Comparison of ENCODE assay signal across 24 mouse cellular contexts in genomic region chr2:170253681-170254440, GRCm38 (mm10).
DNase-seq lines count a peak whose midpoint lies in the region; ATAC-seq and TF ChIP-seq lines count a peak whose summit lies in the region.
"Had no signal": no experiment of that assay in that cellular context is flagged by ENCODE, and none has a peak within 500 bp of the region (broad histone marks: within the 10 kb centered on the region; RNA-seq: fewer than 3 reads in every experiment).

No protein-coding gene starts in this region.

- no peaks in the 10 kb centered on the region for H3K36me3 ChIP-seq in lung, embryonic 14.5 days (ENCODE audit: insufficient read depth)
- H3K36me3 ChIP-seq in CH12.LX (replicated peaks in 1 of 2; ENCODE audit: control insufficient read depth in 1 of 2, insufficient read depth in 1 of 2, low read length in 1 of 2) = peaks cover 0 to 3% of the 10 kb centered on the region in 2 experiments
- H3K36me3 ChIP-seq: heart, embryonic 15.5 days; limb, embryonic 12.5 days; midbrain, embryonic 13.5 days had no signal

- H3K9ac ChIP-seq in lung, embryonic 14.5 days = no peak overlapping the region
- H3K9ac ChIP-seq in CH12.LX (ENCODE audit: insufficient read depth, low read depth) = no peak overlapping the region
- H3K9ac ChIP-seq: forebrain, postnatal 0 days; heart, embryonic 15.5 days; limb, embryonic 12.5 days; liver, embryonic 14.5 days; midbrain, embryonic 13.5 days had no signal

- no peak for TF ChIP-seq POLR2A in lung, adult 2 months (IDR thresholded peaks at IDR 0.05; ENCODE audit: borderline replicate concordance, extremely low read depth, low read depth, low read length)
- 0 out of 2 replicates have a peak, but pooled peaks have one; percentile 19 for TF ChIP-seq POLR2A in CH12.LX (IDR thresholded peaks at IDR 0.05; ENCODE audit: low read depth, low read length)

- H3K9me3 ChIP-seq in lung, embryonic 14.5 days (ENCODE audit: low read depth, low read length) = no peaks in the 10 kb centered on the region
- peaks cover 6% of the 10 kb centered on the region for H3K9me3 ChIP-seq in CH12.LX (replicated peaks; ENCODE audit: low read length)
- H3K9me3 ChIP-seq: heart, embryonic 15.5 days; limb, embryonic 12.5 days; midbrain, embryonic 13.5 days had no signal

- H3K27me3 ChIP-seq in lung, embryonic 14.5 days (ENCODE audit: insufficient read depth, low read length) = no peaks in the 10 kb centered on the region
- no peaks in the 10 kb centered on the region for H3K27me3 ChIP-seq in CH12.LX (replicated peaks)
- H3K27me3 ChIP-seq: heart, embryonic 15.5 days; limb, embryonic 12.5 days; midbrain, embryonic 13.5 days; Patski had no signal

- no peak for TF ChIP-seq CTCF in lung, embryonic 14.5 days (IDR thresholded peaks at IDR 0.05; ENCODE audit: low read depth)
- TF ChIP-seq CTCF in lung, adult 2 months (IDR thresholded peaks at IDR 0.05; ENCODE audit: insufficient read depth, low read length) = no peak
- no peak for TF ChIP-seq CTCF in CH12.LX (conservative IDR thresholded peaks at IDR 0.05 in 1 of 2, IDR thresholded peaks at IDR 0.05 in 1 of 2; ENCODE audit: low read depth in 2 of 2, low read length in 2 of 2)

- TF ChIP-seq RAD21 in CH12.LX (IDR thresholded peaks at IDR 0.05; ENCODE audit: low read depth, low read length) = no peak

- no peak overlapping the region for H3K27ac ChIP-seq in lung, embryonic 14.5 days (ENCODE audit: low read depth)
- H3K27ac ChIP-seq in CH12.LX (ENCODE audit: insufficient read depth, low read depth) = peak overlapping the region; percentile 37
- H3K27ac ChIP-seq: gastrocnemius, adult 2 months; heart, adult 2 months; left cerebral cortex, adult 2 months; limb, embryonic 12.5 days; liver, embryonic 14.5 days; midbrain, embryonic 13.5 days had no signal

- TF ChIP-seq EP300 in CH12.LX (IDR thresholded peaks at IDR 0.05; ENCODE audit: low read length) = 0 out of 2 replicates have a peak, but pooled peaks have one; percentile 26

- DNase-seq in adrenal gland, postnatal 14 days = peak; percentile 22
- DNase-seq in adrenal gland, postnatal 25 days = no peak
- DNase-seq in lung, embryonic 14.5 days = peak; percentile 28
- no peak for DNase-seq in lung, adult 2 months
- peak; percentile 68 for DNase-seq in CH12.LX (ENCODE audit: extremely low read depth)
- DNase-seq in left cerebral cortex, postnatal 10 days (ENCODE audit: extremely low spot score in 1 of 2, low spot score in 2 of 2) = no peak
- DNase-seq in lung, postnatal 4 days = no peak
- DNase-seq: cerebellum, adult 18-20 months; forebrain, postnatal 0 days; gastrocnemius, adult 2 months; heart, adult 2 months; kidney, adult 9 months; lung, postnatal 36 days; retina, postnatal 1 day; thymus, postnatal 4 days had no signal

- H3K4me3 ChIP-seq in lung, embryonic 14.5 days (ENCODE audit: low read depth, low read length) = no peak overlapping the region
- no peak overlapping the region for H3K4me3 ChIP-seq in lung, adult 2 months (replicated peaks; ENCODE audit: extremely low read depth, low read depth, low read length)
- no peak overlapping the region for H3K4me3 ChIP-seq in CH12.LX (replicated peaks in 1 of 3; ENCODE audit: low read depth in 2 of 3, low read length in 2 of 3, poor library complexity in 1 of 3)
- H3K4me3 ChIP-seq: erythroblast, embryonic 14.5 days; gastrocnemius, adult 2 months; heart, adult 2 months; heart, embryonic 15.5 days; left cerebral cortex, adult 2 months; limb, embryonic 12.5 days; midbrain, embryonic 13.5 days had no signal

- dilution Hi-C loops in CH12.LX (cut with MboI; ENCODE audit: extremely low pct_ligation_motif_present, extremely low pct_unique_long_range_greater_than_20kb, low sequenced_read_pairs) = no loop called here

- H3K4me2 ChIP-seq in lung, embryonic 14.5 days = no peak overlapping the region
- no peak overlapping the region for H3K4me2 ChIP-seq in CH12.LX (ENCODE audit: insufficient read depth, low read depth, poor library complexity, severe bottlenecking)
- H3K4me2 ChIP-seq: heart, embryonic 15.5 days; limb, embryonic 12.5 days; midbrain, embryonic 13.5 days had no signal

- H3K4me1 ChIP-seq in lung, embryonic 14.5 days (ENCODE audit: insufficient read depth) = no peaks in the 10 kb centered on the region; the same call in 1 of the 2 replicates
- 0 out of 2 replicates have a peak, but pooled peaks cover 2% of the 10 kb centered on the region for H3K4me1 ChIP-seq in lung, adult 2 months (ENCODE audit: control insufficient read depth, insufficient read depth, low read length)
- peaks cover 18 to 38% of the 10 kb centered on the region in 2 experiments for H3K4me1 ChIP-seq in CH12.LX (ENCODE audit: control insufficient read depth in 1 of 2, insufficient read depth in 2 of 2)
- H3K4me1 ChIP-seq: heart, embryonic 15.5 days; limb, embryonic 12.5 days had no signal

- in situ Hi-C loops in CH12.LX (cut with MboI; ENCODE audit: low pct_ligation_motif_present, low pct_unique_long_range_greater_than_20kb, low sequenced_read_pairs) = loop anchor here (5.0 to 25.0 kb wide), 2 partner anchors 88 to 258 kb away; no protein-coding TSS in a partner anchor

- WGBS in lung, embryonic 14.5 days = 64% methylated on average over 9 of the region's 9 CpGs
- 55% methylated on average over 9 of the region's 9 CpGs for WGBS in lung, adult 2 months

- intact Hi-C loops in left cerebral cortex, postnatal 10 days (cut with DNase I) = no loop called here

- no peaks in the 10 kb centered on the region for H3K79me2 ChIP-seq in CH12.LX (replicated peaks; ENCODE audit: control insufficient read depth, extremely low read depth, insufficient read depth, poor library complexity, severe bottlenecking)

- no peak for ATAC-seq in lung, embryonic 14.5 days (ENCODE audit: insufficient read depth)
- peak; percentile 7; the same call in 1 of the 2 replicates for ATAC-seq in megakaryocyte progenitor cell, adult 5-6 weeks (replicated peaks; ENCODE audit: poor library complexity)
- ATAC-seq: activated CD4-positive, CD25-positive, alpha-beta regulatory T cell, adult 4 months; forebrain, postnatal 0 days; midbrain, embryonic 13.5 days; Patski had no signal

TF ChIP-seq in CH12.LX, 34 proteins besides CTCF, POLR2A, EP300 and RAD21:
- TF ChIP-seq TBP (conservative IDR thresholded peaks at IDR 0.05; ENCODE audit: low read depth, low read length) = 0 out of 2 replicates have a peak, but pooled peaks have one; percentile 47
- TF ChIP-seq BHLHE40 (IDR thresholded peaks at IDR 0.05; ENCODE audit: low read depth, low read length) = 0 out of 2 replicates have a peak, but pooled peaks have one; percentile 4
- TF ChIP-seq ZC3H11A (IDR thresholded peaks at IDR 0.05; ENCODE audit: low read depth, low read length) = no peak
- TF ChIP-seq JUN (IDR thresholded peaks at IDR 0.05; ENCODE audit: insufficient read depth, low read depth, low read length) = no peak
- TF ChIP-seq NELFE (IDR thresholded peaks at IDR 0.05; ENCODE audit: low read depth, low read length) = no peak
- TF ChIP-seq ZNF384 (IDR thresholded peaks at IDR 0.05; ENCODE audit: low read depth, low read length) = 0 out of 2 replicates have a peak, but pooled peaks have one; percentile 41
- TF ChIP-seq HCFC1 (IDR thresholded peaks at IDR 0.05; ENCODE audit: low read depth, low read length) = no peak

Comparison
In these comparisons a context has a peak if more than half of its experiments do, and no peak if none do; other contexts are left out.
1. DNase-seq: peak in adrenal gland, postnatal 14 days (single experiment), lung, embryonic 14.5 days (single experiment) and CH12.LX (single experiment); none in adrenal gland, postnatal 25 days (single experiment), lung, adult 2 months (single experiment), left cerebral cortex, postnatal 10 days (0 of 2) and lung, postnatal 4 days (0 of 2).